Mouse (Mus musculus) stomach, postnatal 0 days (tissue): ENCODE data around the gene Pear1.

ENCODE experiments used
- CTCF ChIP-seq: IDR thresholded peaks from 2 replicates; pipeline ENCODE4 v1.5.1; 2016; ENCODE audit warnings: antibody characterized with exemption, low read depth, mild to moderate bottlenecking, moderate library complexity
- EP300 ChIP-seq: optimal IDR thresholded peaks from 2 replicates; pipeline ENCODE3; 2016; ENCODE audit warnings: antibody characterized with exemption

GRCm38 (mm10) chr3:87761408-87762375 lies 62.4 kb downstream of the Pear1 start:
- no peak for TF ChIP-seq EP300
- no peak for TF ChIP-seq CTCF
